8 mouse cellular contexts compared by ENCODE assay signal in the genomic region with DNA sequence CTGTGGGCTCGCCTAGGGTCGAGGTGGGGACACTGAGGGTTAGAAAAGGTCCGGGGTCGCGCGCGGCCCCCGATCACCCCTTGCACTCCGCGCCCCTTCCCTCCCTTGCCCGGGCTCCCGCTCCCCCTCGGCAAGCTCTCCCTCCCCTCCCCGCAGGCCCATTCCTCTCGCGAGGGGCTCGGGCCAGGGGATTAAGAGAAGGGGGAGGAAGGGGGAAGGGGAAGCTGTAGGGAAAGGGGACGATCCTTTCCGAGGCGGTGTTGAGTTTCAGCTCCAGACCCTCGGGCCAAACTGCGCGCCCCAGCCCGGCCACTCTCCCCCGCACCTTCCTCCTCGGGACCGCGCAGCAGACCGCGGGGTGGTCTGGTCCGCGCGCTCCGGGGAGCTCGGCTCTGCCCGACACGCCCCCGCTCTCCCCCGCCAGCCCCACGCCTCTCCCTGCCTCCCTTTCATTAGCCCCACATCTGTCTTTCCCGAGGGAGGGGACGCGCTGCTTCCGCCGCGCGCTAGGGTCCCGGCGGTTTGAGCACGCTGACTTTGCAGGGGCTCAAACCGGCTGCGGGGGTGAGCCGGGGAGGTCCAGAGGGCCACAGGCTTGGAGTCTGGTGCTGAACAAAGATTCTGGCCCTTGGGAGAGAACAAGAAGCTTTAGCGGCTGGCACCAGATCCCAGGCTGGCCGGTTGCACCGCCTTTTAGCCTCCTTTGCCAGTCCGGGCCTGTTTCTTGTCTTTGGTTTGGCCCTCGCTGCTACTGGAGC. TPM values are rescaled to one million over a fixed set of nuclear protein-coding genes. Genes with fewer than 3 reads are reported as not detected.
DNase-seq lines count a peak whose midpoint lies in the region; ATAC-seq and TF ChIP-seq lines count a peak whose summit lies in the region.

No protein-coding gene starts in this region.

- under 1% methylated on average over 46 of the region's 58 CpGs for WGBS in heart, embryonic 13.5 days
- WGBS in midbrain, embryonic 10.5 days, result under 1% methylated on average over 52 of the region's 58 CpGs

- H3K4me2 ChIP-seq in heart, embryonic 13.5 days, result peak overlapping the region; percentile 96

- ATAC-seq in heart, embryonic 13.5 days (ENCODE audit: extremely low read depth, insufficient number of reproducible peaks, low FRiP score, low TSS enrichment), result peak; percentile 52; the same call in 1 of the 2 replicates

- H3K4me3 ChIP-seq in heart, embryonic 13.5 days, result peak overlapping the region; percentile 66
- peak overlapping the region; percentile 75 for H3K4me3 ChIP-seq in midbrain, embryonic 10.5 days
- peak overlapping the region; percentile 75 for H3K4me3 ChIP-seq in testis, adult 2 months (ENCODE audit: control insufficient read depth, low read depth, low read length)

- peaks cover 9% of the 10 kb centered on the region for H3K36me3 ChIP-seq in heart, embryonic 13.5 days
- peaks cover 22% of the 10 kb centered on the region for H3K36me3 ChIP-seq in midbrain, embryonic 10.5 days
- H3K36me3 ChIP-seq in testis, adult 2 months (ENCODE audit: control insufficient read depth, insufficient read depth, low read length), result no peaks in the 10 kb centered on the region

- H3K4me1 ChIP-seq in heart, embryonic 13.5 days, result peaks cover 48% of the 10 kb centered on the region
- peaks cover 66% of the 10 kb centered on the region for H3K4me1 ChIP-seq in midbrain, embryonic 10.5 days
- peaks cover 14% of the 10 kb centered on the region for H3K4me1 ChIP-seq in testis, adult 2 months (ENCODE audit: control insufficient read depth, insufficient read depth, low read length)

- peaks cover 42% of the 10 kb centered on the region for H3K27me3 ChIP-seq in heart, embryonic 13.5 days (replicated peaks)
- peaks cover 15% of the 10 kb centered on the region for H3K27me3 ChIP-seq in midbrain, embryonic 10.5 days (ENCODE audit: low read depth, poor library complexity, severe bottlenecking)
- no peaks in the 10 kb centered on the region for H3K27me3 ChIP-seq in testis, adult 2 months (ENCODE audit: control insufficient read depth, insufficient read depth, low read length)

- TF ChIP-seq POLR2A in testis, adult 2 months (IDR thresholded peaks at IDR 0.05; ENCODE audit: control insufficient read depth, low read depth, low read length), result no peak

- DNase-seq in right cerebral cortex, postnatal 10 days (ENCODE audit: low spot score in 2 of 2), result peak; percentile 73 to 74
- no peak for DNase-seq in right cerebral cortex, postnatal 14 days
- peak; percentile 76 for DNase-seq in fat pad, adult 2 months (ENCODE audit: extremely low read depth, low read depth, low spot score)
- peak; percentile 33 to 37 for DNase-seq in layer of hippocampus, postnatal 25 days (ENCODE audit: extremely low spot score in 1 of 2, low spot score in 1 of 2)
- DNase-seq in midbrain, embryonic 10.5 days (ENCODE audit: low spot score), result peak; percentile 92
- no peak for DNase-seq in c-Kit-positive CD71-positive TER-119-positive erythroid progenitor cells, embryonic 14.5 days (ENCODE audit: low spot score)

- H3K9ac ChIP-seq in heart, embryonic 13.5 days, result peak overlapping the region; percentile 91

- H3K9me3 ChIP-seq in heart, embryonic 13.5 days, result no peaks in the 10 kb centered on the region; the same call in 1 of the 2 replicates
- peaks cover 11% of the 10 kb centered on the region for H3K9me3 ChIP-seq in midbrain, embryonic 10.5 days (replicated peaks)

- peak overlapping the region; percentile 93 for H3K27ac ChIP-seq in heart, embryonic 13.5 days (replicated peaks)
- H3K27ac ChIP-seq in midbrain, embryonic 10.5 days (replicated peaks), result peak overlapping the region; percentile 100
- peak overlapping the region; percentile 27; the same call in 1 of the 2 replicates for H3K27ac ChIP-seq in testis, adult 2 months (ENCODE audit: control insufficient read depth, insufficient read depth, low read depth, low read length)

- TF ChIP-seq CTCF in testis, adult 2 months (IDR thresholded peaks at IDR 0.05; ENCODE audit: control insufficient read depth, insufficient read depth, insufficient replicate concordance, low read depth, low read length), result no peak

RNA-seq across cellular contexts. Expression of gene Efs, which starts 0.7 kb away (rescaled TPM):
- 13.3 and 13.9 TPM in 2 replicates for polyA plus RNA-seq in heart, embryonic 13.5 days (2015; fragmentation: Nextera tagmentation; extraction: Ambion mirVana)
- 10 to 100 TPM; 11.0 to 12.7 TPM for total RNA-seq in layer of hippocampus, postnatal 25 days (2021)
- 42.5 and 42.8 TPM in 2 replicates for polyA plus RNA-seq in midbrain, embryonic 10.5 days (2016; fragmentation: Nextera tagmentation; extraction: Ambion mirVana)
- 1.6 and 1.7 TPM in 2 replicates for polyA plus RNA-seq in testis, adult 2 months (2012; rRNA removed)

RNA-seq across cellular contexts. Expression of gene Il25, which starts 5.9 kb away (rescaled TPM):
- not detected in 2 replicates for polyA plus RNA-seq in heart, embryonic 13.5 days (2015; fragmentation: Nextera tagmentation; extraction: Ambion mirVana)
- under 1 TPM in 1 of 2 experiments, not detected in 1; 0.59 TPM for total RNA-seq in layer of hippocampus, postnatal 25 days (2021)
- polyA plus RNA-seq in midbrain, embryonic 10.5 days (2016; fragmentation: Nextera tagmentation; extraction: Ambion mirVana), result not detected in 2 replicates
- polyA plus RNA-seq in testis, adult 2 months (2012; rRNA removed), result not detected in 2 replicates

RNA-seq across cellular contexts. Expression of gene Cmtm5, which starts 9.5 kb away (rescaled TPM):
- polyA plus RNA-seq in heart, embryonic 13.5 days (2015; fragmentation: Nextera tagmentation; extraction: Ambion mirVana), result 0.49 and 0.98 TPM in 2 replicates
- total RNA-seq in layer of hippocampus, postnatal 25 days (2021), result 10 to 100 TPM; 75.4 to 89.3 TPM
- 0.17 and 0.31 TPM in 2 replicates for polyA plus RNA-seq in midbrain, embryonic 10.5 days (2016; fragmentation: Nextera tagmentation; extraction: Ambion mirVana)
- not detected in 2 replicates for polyA plus RNA-seq in testis, adult 2 months (2012; rRNA removed)

RNA-seq across cellular contexts. Expression of gene Slc22a17, which starts 13.6 kb away (rescaled TPM):
- 33.9 and 37.4 TPM in 2 replicates for polyA plus RNA-seq in heart, embryonic 13.5 days (2015; fragmentation: Nextera tagmentation; extraction: Ambion mirVana)
- 100 to 1,000 TPM; 715 to 737 TPM for total RNA-seq in layer of hippocampus, postnatal 25 days (2021)
- 42.0 and 52.0 TPM in 2 replicates for polyA plus RNA-seq in midbrain, embryonic 10.5 days (2016; fragmentation: Nextera tagmentation; extraction: Ambion mirVana)
- polyA plus RNA-seq in testis, adult 2 months (2012; rRNA removed), result 27.3 and 27.8 TPM in 2 replicates

RNA-seq across cellular contexts. Expression of gene Pabpn1, which starts 34.3 kb away (rescaled TPM):
- 72.3 and 74.0 TPM in 2 replicates for polyA plus RNA-seq in heart, embryonic 13.5 days (2015; fragmentation: Nextera tagmentation; extraction: Ambion mirVana)
- 100 to 1,000 TPM; 193 to 262 TPM for total RNA-seq in layer of hippocampus, postnatal 25 days (2021)
- polyA plus RNA-seq in midbrain, embryonic 10.5 days (2016; fragmentation: Nextera tagmentation; extraction: Ambion mirVana), result 165 and 175 TPM in 2 replicates
- 341 and 429 TPM in 2 replicates for polyA plus RNA-seq in testis, adult 2 months (2012; rRNA removed)

Comparison
In these comparisons a context has a peak if more than half of its experiments do, and no peak if none do; other contexts are left out.
1. DNase-seq: peak in right cerebral cortex, postnatal 10 days (2 of 2), fat pad, adult 2 months (single experiment), layer of hippocampus, postnatal 25 days (2 of 2) and midbrain, embryonic 10.5 days (single experiment); none in right cerebral cortex, postnatal 14 days (single experiment) and c-Kit-positive CD71-positive TER-119-positive erythroid progenitor cells, embryonic 14.5 days (single experiment).
2. H3K27ac ChIP-seq: peak in every context shown above with its lines; median percentile 100 in midbrain, embryonic 10.5 days; 93 in heart, embryonic 13.5 days; 27 in testis, adult 2 months.
3. Peak in every context shown above with its lines, with median percentiles within 50 percentile points of each other: H3K4me3 ChIP-seq.